In the genomic region with DNA sequence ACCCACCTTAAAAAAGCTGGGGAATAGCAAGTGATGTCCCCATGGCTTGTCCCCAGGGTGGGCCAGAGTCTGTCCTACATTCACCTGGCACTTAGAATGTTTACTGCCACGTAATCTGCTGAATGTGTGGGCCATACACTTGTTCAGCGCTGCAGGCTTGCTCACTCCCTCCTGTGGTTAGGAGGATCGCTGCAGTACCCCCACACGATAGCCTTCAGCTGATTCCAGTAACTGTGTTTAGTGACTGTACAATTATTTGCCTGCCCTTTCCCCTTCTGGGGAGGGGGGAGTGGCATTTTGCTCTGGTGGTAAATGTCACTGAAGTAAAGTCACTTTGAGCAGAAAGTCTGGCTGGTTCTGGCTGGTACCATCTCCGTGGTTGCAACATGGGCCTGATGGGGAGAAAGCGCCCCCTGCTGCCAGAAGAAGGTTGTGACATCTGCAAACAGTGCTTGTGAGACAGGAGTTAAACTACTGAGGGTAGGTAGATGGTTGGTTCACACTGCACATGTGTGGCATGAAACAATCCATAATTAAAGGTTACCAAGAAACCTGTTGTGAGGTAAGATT, we compare ENCODE assay signal across 9 mouse cellular contexts. TPM values are rescaled to one million over a fixed set of nuclear protein-coding genes. Genes with fewer than 3 reads are reported as not detected.
A peak's percentile ranks its signal among the peaks of the same experiment; 100 is the strongest.
DNase-seq lines count a peak whose midpoint lies in the region; ATAC-seq and TF ChIP-seq lines count a peak whose summit lies in the region.
"Had no signal": no experiment of that assay in that cellular context is flagged by ENCODE, and none has a peak within 500 bp of the region (broad histone marks: within the 10 kb centered on the region; RNA-seq: fewer than 3 reads in every experiment).

No protein-coding gene starts in this region.

- no peaks in the 10 kb centered on the region for H3K79me2 ChIP-seq in liver, adult 2 months (ENCODE audit: control insufficient read depth, insufficient read depth, low read length)

- H3K4me1 ChIP-seq in kidney, embryonic 15.5 days, result no peaks in the 10 kb centered on the region
- H3K4me1 ChIP-seq in bone marrow macrophage, adult 2 months (ENCODE audit: control insufficient read depth, insufficient read depth, low read length), result no peaks in the 10 kb centered on the region
- H3K4me1 ChIP-seq in forebrain, embryonic 11.5 days (replicated peaks; ENCODE audit: control insufficient read depth, insufficient read depth, low read length), result no peaks in the 10 kb centered on the region
- no peaks in the 10 kb centered on the region for H3K4me1 ChIP-seq in liver, adult 2 months (ENCODE audit: control insufficient read depth, insufficient read depth, low read length)

- no peak for ATAC-seq in kidney, embryonic 15.5 days (replicated peaks; ENCODE audit: low FRiP score)
- ATAC-seq in forebrain, embryonic 11.5 days (replicated peaks; ENCODE audit: low FRiP score), result no peak

- peak; percentile 33 for DNase-seq in kidney, adult 11 months
- DNase-seq in forebrain, embryonic 11.5 days (ENCODE audit: low spot score), result peak; percentile 86
- peak; percentile 68 for DNase-seq in kidney, adult 9 months
- peak; percentile 8 for DNase-seq in liver, adult 2 months (ENCODE audit: extremely low read depth, low read depth, low spot score)
- peak; percentile 64 for DNase-seq in ovary, postnatal 14 days (ENCODE audit: low spot score)
- peak; percentile 88 for DNase-seq in thymus, postnatal 0 days (ENCODE audit: low spot score)

- peak; percentile 80 for TF ChIP-seq CTCF in bone marrow macrophage, adult 2 months (IDR thresholded peaks at IDR 0.05; ENCODE audit: low read depth, low read length)
- peak; percentile 56 for TF ChIP-seq CTCF in liver, adult 2 months (IDR thresholded peaks at IDR 0.05; ENCODE audit: low read depth, low read length)

- no peak overlapping the region for H3K27ac ChIP-seq in kidney, embryonic 15.5 days
- no peak overlapping the region for H3K27ac ChIP-seq in bone marrow macrophage, adult 2 months (ENCODE audit: insufficient read depth, low read depth, low read length)
- H3K27ac ChIP-seq in forebrain, embryonic 11.5 days (ENCODE audit: low read depth, low read length), result no peak overlapping the region
- no peak overlapping the region for H3K27ac ChIP-seq in liver, adult 2 months (replicated peaks; ENCODE audit: insufficient read depth, low read depth, low read length)
- H3K27ac ChIP-seq: midbrain, embryonic 12.5 days had no signal

- no peaks in the 10 kb centered on the region for H3K27me3 ChIP-seq in kidney, embryonic 15.5 days
- no peaks in the 10 kb centered on the region for H3K27me3 ChIP-seq in forebrain, embryonic 11.5 days (ENCODE audit: control insufficient read depth, insufficient read depth, low read length)
- no peaks in the 10 kb centered on the region for H3K27me3 ChIP-seq in liver, adult 2 months (ENCODE audit: control insufficient read depth, insufficient read depth, low read length)
- H3K27me3 ChIP-seq: midbrain, embryonic 12.5 days had no signal

- H3K4me3 ChIP-seq in kidney, embryonic 15.5 days (replicated peaks), result no peak overlapping the region
- H3K4me3 ChIP-seq in bone marrow macrophage, adult 2 months (ENCODE audit: insufficient read depth, low read length), result no peak overlapping the region
- no peak overlapping the region for H3K4me3 ChIP-seq in forebrain, embryonic 11.5 days (ENCODE audit: low read depth, low read length)
- no peak overlapping the region for H3K4me3 ChIP-seq in liver, adult 2 months (ENCODE audit: insufficient read depth, low read depth, low read length)
- H3K4me3 ChIP-seq: midbrain, embryonic 12.5 days had no signal

- no peaks in the 10 kb centered on the region for H3K36me3 ChIP-seq in kidney, embryonic 15.5 days
- H3K36me3 ChIP-seq in forebrain, embryonic 11.5 days (ENCODE audit: control insufficient read depth, insufficient read depth, low read length), result no peaks in the 10 kb centered on the region
- H3K36me3 ChIP-seq in liver, adult 2 months (ENCODE audit: control insufficient read depth, insufficient read depth, low read length), result no peaks in the 10 kb centered on the region
- H3K36me3 ChIP-seq: midbrain, embryonic 12.5 days had no signal

- H3K4me2 ChIP-seq in kidney, embryonic 15.5 days, result no peak overlapping the region
- no peak overlapping the region for H3K4me2 ChIP-seq in forebrain, embryonic 11.5 days (ENCODE audit: low read depth, low read length, severe bottlenecking)
- H3K4me2 ChIP-seq: midbrain, embryonic 12.5 days had no signal

- H3K9ac ChIP-seq in kidney, embryonic 15.5 days, result no peak overlapping the region
- H3K9ac ChIP-seq in forebrain, embryonic 11.5 days (ENCODE audit: low read length), result no peak overlapping the region
- no peak overlapping the region for H3K9ac ChIP-seq in liver, adult 2 months (ENCODE audit: low read depth, low read length)
- H3K9ac ChIP-seq: midbrain, embryonic 12.5 days had no signal

- H3K9me3 ChIP-seq in kidney, embryonic 15.5 days (replicated peaks), result no peaks in the 10 kb centered on the region
- no peaks in the 10 kb centered on the region for H3K9me3 ChIP-seq in forebrain, embryonic 11.5 days (ENCODE audit: control insufficient read depth, low read length)
- H3K9me3 ChIP-seq: midbrain, embryonic 12.5 days had no signal

- WGBS in kidney, embryonic 15.5 days, result 36% methylated on average over 6 of the region's 6 CpGs
- WGBS in forebrain, embryonic 11.5 days, result 32% methylated on average over 6 of the region's 6 CpGs
- 26% methylated on average over 6 of the region's 6 CpGs for WGBS in liver, adult 2 months

- no peak for TF ChIP-seq POLR2A in bone marrow macrophage, adult 2 months (IDR thresholded peaks at IDR 0.05; ENCODE audit: borderline replicate concordance, low read depth, low read length)
- TF ChIP-seq POLR2A in liver, adult 2 months (IDR thresholded peaks at IDR 0.05; ENCODE audit: extremely low read depth, insufficient read depth, low read length), result no peak

RNA-seq across cellular contexts. Expression of a gene that starts 24.2 kb away (rescaled TPM):
- not detected in 2 replicates for polyA plus RNA-seq in kidney, embryonic 15.5 days (2015; fragmentation: Nextera tagmentation; extraction: Ambion mirVana)
- not detected in 2 replicates for polyA plus RNA-seq in bone marrow macrophage, adult 2 months (2012; ENCODE audit: insufficient read depth, insufficient read length, missing spikeins)
- 0.03 and 0.07 TPM in 2 replicates for polyA plus RNA-seq in forebrain, embryonic 11.5 days (2014; fragmentation: Nextera tagmentation; extraction: Ambion mirVana)
- total RNA-seq in liver, adult 2 months (2014; rRNA removed), result 0.07 TPM in 1 of 2 replicates, not detected in the other
- 0.05 TPM in 1 of 2 replicates, not detected in the other for polyA plus RNA-seq in liver, adult 2 months (2012; rRNA removed)
- polyA plus RNA-seq in thymus, postnatal 0 days (2015; fragmentation: Nextera tagmentation; extraction: Ambion mirVana), result 0.22 and 0.27 TPM in 2 replicates

Comparison
In these comparisons a context has a peak if more than half of its experiments do, and no peak if none do; other contexts are left out.
1. DNase-seq: peak in every context shown above with its lines; median percentile 88 in thymus, postnatal 0 days; 86 in forebrain, embryonic 11.5 days; 68 in kidney, adult 9 months; 64 in ovary, postnatal 14 days; 33 in kidney, adult 11 months; 8 in liver, adult 2 months.